ENCODE assay signal across 24 mouse cellular contexts in the genomic region with DNA sequence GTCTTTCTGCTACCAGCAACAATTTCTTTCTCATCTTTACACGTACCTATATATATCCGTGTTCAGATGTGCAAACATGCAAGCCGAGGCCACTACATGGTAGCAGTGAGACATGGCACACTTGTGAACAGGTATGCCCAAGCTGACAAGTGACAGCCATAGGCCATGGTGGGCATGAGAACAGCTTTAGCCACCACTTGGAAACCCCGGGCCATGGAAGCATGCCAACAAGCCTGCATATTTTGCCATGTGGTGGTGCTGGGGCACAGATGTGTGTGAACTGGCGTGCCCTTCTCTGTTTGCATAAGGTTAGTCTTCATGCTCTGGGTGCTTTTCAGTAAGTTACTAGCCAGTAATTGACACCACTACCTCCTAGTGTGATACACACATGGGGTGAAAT.
"Had no signal": no experiment of that assay in that cellular context is flagged by ENCODE, and none has a peak within 500 bp of the region (broad histone marks: within the 10 kb centered on the region; RNA-seq: fewer than 3 reads in every experiment).

No protein-coding gene starts in this region.

- H3K4me1 ChIP-seq: heart, embryonic 10.5 days; heart, embryonic 12.5 days; hindbrain, embryonic 10.5 days; hindbrain, embryonic 13.5 days; hindbrain, embryonic 15.5 days; limb, embryonic 13.5 days; limb, embryonic 15.5 days; liver, embryonic 12.5 days had no signal

- H3K36me3 ChIP-seq: heart, embryonic 10.5 days; heart, embryonic 12.5 days; hindbrain, embryonic 10.5 days; hindbrain, embryonic 13.5 days; hindbrain, embryonic 15.5 days; limb, embryonic 13.5 days; limb, embryonic 15.5 days; liver, embryonic 12.5 days had no signal

- ATAC-seq: hindbrain, postnatal 0 days; intestine, embryonic 16.5 days; liver, embryonic 12.5 days had no signal

- H3K4me2 ChIP-seq: heart, embryonic 12.5 days; hindbrain, embryonic 13.5 days; hindbrain, embryonic 15.5 days; limb, embryonic 13.5 days; limb, embryonic 15.5 days; liver, embryonic 12.5 days had no signal

- H3K9ac ChIP-seq: heart, embryonic 12.5 days; hindbrain, embryonic 13.5 days; hindbrain, embryonic 15.5 days; limb, embryonic 13.5 days; limb, embryonic 15.5 days; liver, embryonic 12.5 days; liver, embryonic 14.5 days had no signal

- DNase-seq: gastrocnemius, adult 2 months; gastrocnemius, postnatal 10 days; gastrocnemius, postnatal 25 days; heart, adult 18-20 months; heart, postnatal 10 days; heart, postnatal 4 days; kidney, adult 11 months; kidney, adult 2 months; kidney, postnatal 25 days; layer of hippocampus, adult 9-11 months; layer of hippocampus, postnatal 36 days; lung, adult 18-20 months had no signal

- H3K27ac ChIP-seq: gastrocnemius, adult 2 months; heart, embryonic 10.5 days; hindbrain, embryonic 10.5 days; hindbrain, embryonic 13.5 days; hindbrain, embryonic 15.5 days; hindbrain, postnatal 0 days; left cerebral cortex, adult 2 months; limb, embryonic 13.5 days; limb, embryonic 15.5 days; liver, embryonic 12.5 days; liver, embryonic 14.5 days had no signal

- H3K4me3 ChIP-seq: gastrocnemius, adult 2 months; heart, embryonic 10.5 days; heart, embryonic 12.5 days; hindbrain, embryonic 10.5 days; hindbrain, embryonic 13.5 days; hindbrain, embryonic 15.5 days; left cerebral cortex, adult 2 months; limb, embryonic 13.5 days; limb, embryonic 15.5 days; liver, embryonic 12.5 days had no signal

- H3K27me3 ChIP-seq: heart, embryonic 12.5 days; hindbrain, embryonic 13.5 days; hindbrain, embryonic 15.5 days; limb, embryonic 13.5 days; limb, embryonic 15.5 days; liver, embryonic 12.5 days had no signal

- H3K9me3 ChIP-seq: heart, embryonic 10.5 days; hindbrain, embryonic 10.5 days; hindbrain, embryonic 13.5 days; hindbrain, embryonic 15.5 days; limb, embryonic 13.5 days; limb, embryonic 15.5 days; liver, embryonic 12.5 days had no signal
